ENCODE assay signal across 16 mouse cellular contexts in the genomic region with DNA sequence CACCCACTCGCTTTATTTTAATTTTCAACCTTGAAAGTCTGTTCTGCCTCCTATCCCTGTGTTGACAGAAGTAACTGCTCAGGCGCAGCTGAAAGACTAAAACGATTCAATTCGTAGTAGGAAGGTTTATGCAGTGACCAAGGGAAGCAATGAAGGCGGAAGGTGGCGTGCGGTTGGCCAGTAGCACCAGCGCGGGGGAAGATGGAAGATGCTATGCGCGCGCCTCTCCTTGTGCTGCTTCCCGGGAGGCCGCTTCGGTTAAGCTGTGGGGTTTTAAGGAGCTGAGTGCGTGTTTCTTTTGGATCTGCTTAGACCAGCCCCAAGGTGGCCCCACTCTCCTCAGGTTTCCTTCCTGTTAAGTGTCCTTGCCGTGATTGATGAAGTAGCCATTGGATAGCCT. TPM values are rescaled to one million over a fixed set of nuclear protein-coding genes. Genes with fewer than 3 reads are reported as not detected.
DNase-seq lines count a peak whose midpoint lies in the region; ATAC-seq and TF ChIP-seq lines count a peak whose summit lies in the region.
"Had no signal": no experiment of that assay in that cellular context is flagged by ENCODE, and none has a peak within 500 bp of the region (broad histone marks: within the 10 kb centered on the region; RNA-seq: fewer than 3 reads in every experiment).

No protein-coding gene starts in this region.

- H3K9ac ChIP-seq in hindbrain, embryonic 12.5 days = no peak overlapping the region
- H3K9ac ChIP-seq in lung, embryonic 15.5 days = no peak overlapping the region
- no peak overlapping the region for H3K9ac ChIP-seq in embryonic facial prominence, embryonic 14.5 days (ENCODE audit: low read depth, low read length)
- no peak overlapping the region for H3K9ac ChIP-seq in forebrain, embryonic 15.5 days (replicated peaks)
- H3K9ac ChIP-seq: forebrain, embryonic 13.5 days; midbrain, embryonic 15.5 days had no signal

- H3K27me3 ChIP-seq in hindbrain, embryonic 10.5 days (ENCODE audit: insufficient read depth, poor library complexity, severe bottlenecking) = no peaks in the 10 kb centered on the region
- H3K27me3 ChIP-seq in hindbrain, embryonic 12.5 days = no peaks in the 10 kb centered on the region
- H3K27me3 ChIP-seq in lung, embryonic 15.5 days = no peaks in the 10 kb centered on the region
- H3K27me3 ChIP-seq in embryonic facial prominence, embryonic 14.5 days (replicated peaks; ENCODE audit: control insufficient read depth, insufficient read depth, low read length) = no peaks in the 10 kb centered on the region
- H3K27me3 ChIP-seq in forebrain, embryonic 15.5 days = no peaks in the 10 kb centered on the region
- H3K27me3 ChIP-seq: forebrain, embryonic 13.5 days; midbrain, embryonic 15.5 days had no signal

- no peak for TF ChIP-seq POLR2A in lung, adult 2 months (IDR thresholded peaks at IDR 0.05; ENCODE audit: borderline replicate concordance, extremely low read depth, low read depth, low read length)

- peak overlapping the region; percentile 50; the same call in 1 of the 2 replicates for H3K27ac ChIP-seq in hindbrain, embryonic 10.5 days
- no peak overlapping the region for H3K27ac ChIP-seq in hindbrain, embryonic 12.5 days
- H3K27ac ChIP-seq in lung, embryonic 15.5 days = no peak overlapping the region
- no peak overlapping the region for H3K27ac ChIP-seq in embryonic facial prominence, embryonic 14.5 days (replicated peaks; ENCODE audit: low read depth, low read length)
- H3K27ac ChIP-seq in forebrain, embryonic 15.5 days (replicated peaks) = no peak overlapping the region
- H3K27ac ChIP-seq: forebrain, embryonic 13.5 days; midbrain, embryonic 15.5 days had no signal

- ATAC-seq in hindbrain, embryonic 12.5 days (ENCODE audit: low FRiP score) = no peak
- ATAC-seq in lung, embryonic 15.5 days (ENCODE audit: borderline replicate concordance, extremely low read depth, low FRiP score, low TSS enrichment) = no peak
- ATAC-seq in embryonic facial prominence, embryonic 14.5 days (ENCODE audit: low read depth) = no peak
- no peak for ATAC-seq in forebrain, embryonic 15.5 days (replicated peaks)
- ATAC-seq in cerebellum, adult (ENCODE audit: insufficient number of reproducible peaks, low FRiP score, low TSS enrichment) = no peak
- ATAC-seq: CD4-positive, CD25-positive, alpha-beta regulatory T cell, adult 4 months; forebrain, embryonic 13.5 days; midbrain, embryonic 15.5 days had no signal

- H3K4me2 ChIP-seq in hindbrain, embryonic 12.5 days (replicated peaks) = no peak overlapping the region; the same call in 1 of the 2 replicates
- H3K4me2 ChIP-seq in lung, embryonic 15.5 days = peak overlapping the region; percentile 24
- peak overlapping the region; percentile 23 for H3K4me2 ChIP-seq in embryonic facial prominence, embryonic 14.5 days (ENCODE audit: low read depth, low read length)
- H3K4me2 ChIP-seq in forebrain, embryonic 15.5 days (replicated peaks) = no peak overlapping the region
- H3K4me2 ChIP-seq: forebrain, embryonic 13.5 days; midbrain, embryonic 15.5 days had no signal

- DNase-seq in hindbrain, embryonic 10.5 days (ENCODE audit: low spot score) = no peak
- no peak for DNase-seq in lung, adult 2 months
- no peak for DNase-seq in embryonic facial prominence, embryonic 14.5 days (ENCODE audit: low spot score)
- peak; percentile 39 for DNase-seq in mesoderm, embryonic 11.5 days (ENCODE audit: low read depth, low spot score)
- DNase-seq: adrenal gland, postnatal 14 days; cerebellum, adult 11-12 months; gastrocnemius, postnatal 14 days; heart, postnatal 4 days; lung, postnatal 14 days had no signal

- H3K9me3 ChIP-seq in hindbrain, embryonic 10.5 days = peaks cover 7% of the 10 kb centered on the region
- no peaks in the 10 kb centered on the region for H3K9me3 ChIP-seq in hindbrain, embryonic 12.5 days (replicated peaks)
- H3K9me3 ChIP-seq in lung, embryonic 15.5 days = no peaks in the 10 kb centered on the region
- no peaks in the 10 kb centered on the region for H3K9me3 ChIP-seq in embryonic facial prominence, embryonic 14.5 days (ENCODE audit: control insufficient read depth, low read length)
- no peaks in the 10 kb centered on the region for H3K9me3 ChIP-seq in forebrain, embryonic 15.5 days
- H3K9me3 ChIP-seq: forebrain, embryonic 13.5 days; midbrain, embryonic 15.5 days had no signal

- H3K4me1 ChIP-seq in hindbrain, embryonic 10.5 days (replicated peaks) = no peaks in the 10 kb centered on the region
- H3K4me1 ChIP-seq in hindbrain, embryonic 12.5 days = no peaks in the 10 kb centered on the region
- no peaks in the 10 kb centered on the region for H3K4me1 ChIP-seq in lung, embryonic 15.5 days
- no peaks in the 10 kb centered on the region for H3K4me1 ChIP-seq in lung, adult 2 months (ENCODE audit: control insufficient read depth, insufficient read depth, low read length)
- H3K4me1 ChIP-seq in embryonic facial prominence, embryonic 14.5 days (ENCODE audit: control insufficient read depth, insufficient read depth, low read length) = no peaks in the 10 kb centered on the region
- H3K4me1 ChIP-seq in forebrain, embryonic 15.5 days = no peaks in the 10 kb centered on the region
- H3K4me1 ChIP-seq: forebrain, embryonic 13.5 days; midbrain, embryonic 15.5 days had no signal

- TF ChIP-seq CTCF in lung, adult 2 months (IDR thresholded peaks at IDR 0.05; ENCODE audit: insufficient read depth, low read length) = no peak

- 73% methylated on average over 17 of the region's 17 CpGs for WGBS in hindbrain, embryonic 10.5 days
- WGBS in hindbrain, embryonic 12.5 days = 64% methylated on average over 17 of the region's 17 CpGs
- WGBS in lung, embryonic 15.5 days = 50% methylated on average over 17 of the region's 17 CpGs
- 62% methylated on average over 17 of the region's 17 CpGs for WGBS in lung, adult 2 months
- WGBS in embryonic facial prominence, embryonic 14.5 days = 49% methylated on average over 17 of the region's 17 CpGs
- 83% methylated on average over 17 of the region's 17 CpGs for WGBS in forebrain, embryonic 15.5 days

- H3K4me3 ChIP-seq in hindbrain, embryonic 10.5 days = no peak overlapping the region
- H3K4me3 ChIP-seq in hindbrain, embryonic 12.5 days = no peak overlapping the region
- no peak overlapping the region for H3K4me3 ChIP-seq in lung, embryonic 15.5 days
- no peak overlapping the region for H3K4me3 ChIP-seq in lung, adult 2 months (replicated peaks; ENCODE audit: extremely low read depth, low read depth, low read length)
- no peak overlapping the region for H3K4me3 ChIP-seq in embryonic facial prominence, embryonic 14.5 days (ENCODE audit: low read depth, low read length)
- H3K4me3 ChIP-seq in forebrain, embryonic 15.5 days = no peak overlapping the region
- H3K4me3 ChIP-seq: forebrain, embryonic 13.5 days; midbrain, embryonic 15.5 days had no signal

- no peaks in the 10 kb centered on the region for H3K36me3 ChIP-seq in hindbrain, embryonic 10.5 days
- no peaks in the 10 kb centered on the region for H3K36me3 ChIP-seq in hindbrain, embryonic 12.5 days
- H3K36me3 ChIP-seq in lung, embryonic 15.5 days = no peaks in the 10 kb centered on the region
- H3K36me3 ChIP-seq in embryonic facial prominence, embryonic 14.5 days (ENCODE audit: control insufficient read depth, insufficient read depth, low read length) = no peaks in the 10 kb centered on the region
- H3K36me3 ChIP-seq in forebrain, embryonic 15.5 days = no peaks in the 10 kb centered on the region
- H3K36me3 ChIP-seq: midbrain, embryonic 15.5 days had no signal

RNA-seq across cellular contexts. Expression of gene Enc1, which starts 15.8 kb away (rescaled TPM):
- polyA plus RNA-seq in hindbrain, embryonic 10.5 days (2016; fragmentation: Nextera tagmentation; extraction: Ambion mirVana) = 11.2 and 18.6 TPM in 2 replicates
- 28.8 and 29.1 TPM in 2 replicates for polyA plus RNA-seq in hindbrain, embryonic 12.5 days (2016; fragmentation: Nextera tagmentation; extraction: Ambion mirVana)
- polyA plus RNA-seq in lung, embryonic 15.5 days (2015; fragmentation: Nextera tagmentation; extraction: Ambion mirVana) = 11.7 and 12.5 TPM in 2 replicates
- 7.3 and 8.5 TPM in 2 replicates for polyA plus RNA-seq in lung, adult 2 months (2012; rRNA removed)
- 9.5 TPM in 2 replicates for polyA plus RNA-seq in embryonic facial prominence, embryonic 14.5 days (2014; fragmentation: Nextera tagmentation; extraction: Ambion mirVana)
- polyA plus RNA-seq in forebrain, embryonic 15.5 days (2015; fragmentation: Nextera tagmentation; extraction: Ambion mirVana) = 82.4 and 103 TPM in 2 replicates

RNA-seq across cellular contexts. Expression of gene Hexb, which starts 27.0 kb away (rescaled TPM):
- polyA plus RNA-seq in hindbrain, embryonic 10.5 days (2016; fragmentation: Nextera tagmentation; extraction: Ambion mirVana) = 18.7 and 23.4 TPM in 2 replicates
- 25.8 and 29.3 TPM in 2 replicates for polyA plus RNA-seq in hindbrain, embryonic 12.5 days (2016; fragmentation: Nextera tagmentation; extraction: Ambion mirVana)
- polyA plus RNA-seq in lung, embryonic 15.5 days (2015; fragmentation: Nextera tagmentation; extraction: Ambion mirVana) = 32.3 and 34.7 TPM in 2 replicates
- polyA plus RNA-seq in lung, adult 2 months (2012; rRNA removed) = 70.6 and 71.8 TPM in 2 replicates
- polyA plus RNA-seq in embryonic facial prominence, embryonic 14.5 days (2014; fragmentation: Nextera tagmentation; extraction: Ambion mirVana) = 44.4 and 46.0 TPM in 2 replicates
- polyA plus RNA-seq in forebrain, embryonic 15.5 days (2015; fragmentation: Nextera tagmentation; extraction: Ambion mirVana) = 27.5 and 34.8 TPM in 2 replicates

Comparison
In these comparisons a context has a peak if more than half of its experiments do, and no peak if none do; other contexts are left out.
1. H3K4me2 ChIP-seq: peak in lung, embryonic 15.5 days (single experiment) and embryonic facial prominence, embryonic 14.5 days (single experiment); none in hindbrain, embryonic 12.5 days (single experiment) and forebrain, embryonic 15.5 days (single experiment).